Comparison of ENCODE assay signal across 10 mouse cellular contexts in the genomic region with DNA sequence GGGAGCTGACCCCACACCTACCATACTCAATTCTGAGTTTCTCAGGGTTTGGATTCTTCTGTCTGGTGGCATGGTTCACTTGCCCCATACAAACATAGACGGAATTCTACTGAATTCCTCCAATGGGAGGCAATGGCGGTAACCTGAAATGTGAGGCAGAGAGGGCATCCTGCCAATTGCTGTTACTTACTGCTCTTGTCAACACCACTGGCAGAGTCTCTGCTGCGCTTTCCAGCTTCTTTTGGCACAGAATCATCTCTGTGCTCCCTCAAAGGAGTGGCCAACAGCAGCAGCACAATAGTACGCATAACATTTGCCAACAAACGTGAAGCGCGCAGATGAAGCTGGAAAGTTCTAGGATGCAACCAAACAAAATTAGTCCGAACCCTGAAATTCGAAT. TPM values are rescaled to one million over a fixed set of nuclear protein-coding genes. Genes with fewer than 3 reads are reported as not detected.
DNase-seq lines count a peak whose midpoint lies in the region; ATAC-seq lines count a peak whose summit lies in the region.
"Had no signal": no experiment of that assay in that cellular context is flagged by ENCODE, and none has a peak within 500 bp of the region (broad histone marks: within the 10 kb centered on the region; RNA-seq: fewer than 3 reads in every experiment).

No protein-coding gene starts in this region.

- 73% methylated on average over 9 of the region's 9 CpGs for WGBS in heart, embryonic 11.5 days (ENCODE audit: insufficient replicate concordance)

- no peaks in the 10 kb centered on the region for H3K9me3 ChIP-seq in heart, embryonic 11.5 days (replicated peaks; ENCODE audit: control insufficient read depth, low read length)

- no peak overlapping the region for H3K4me3 ChIP-seq in heart, embryonic 11.5 days (ENCODE audit: low read depth, low read length)

- H3K36me3 ChIP-seq in heart, embryonic 11.5 days (ENCODE audit: control insufficient read depth, insufficient read depth, low read length) = no peaks in the 10 kb centered on the region

- no peak for ATAC-seq in heart, embryonic 11.5 days (replicated peaks; ENCODE audit: insufficient number of reproducible peaks, low FRiP score, low TSS enrichment)

- no peak overlapping the region for H3K4me2 ChIP-seq in heart, embryonic 11.5 days

- DNase-seq in heart, adult 11 months = peak; percentile 95
- peak; percentile 25 for DNase-seq in testis, postnatal 14 days (ENCODE audit: low spot score)
- DNase-seq in testis, postnatal 10 days (ENCODE audit: low spot score) = no peak
- DNase-seq in heart, postnatal 14 days = peak; percentile 46 to 68
- DNase-seq in right cerebral cortex, postnatal 4 days = peak; percentile 51
- no peak for DNase-seq in embryo, embryonic 11 days
- no peak for DNase-seq in spleen, postnatal 14 days (ENCODE audit: low spot score in 2 of 2)

- no peak overlapping the region for H3K27ac ChIP-seq in heart, embryonic 11.5 days (ENCODE audit: low read depth, low read length)
- H3K27ac ChIP-seq: kidney, postnatal 0 days; macrophage had no signal

- H3K4me1 ChIP-seq in heart, embryonic 11.5 days (ENCODE audit: control insufficient read depth, insufficient read depth, low read length) = peaks cover 3% of the 10 kb centered on the region; the same call in 1 of the 2 replicates

- intact Hi-C loops in heart, postnatal 14 days (cut with DNase I) = no loop called here

- H3K9ac ChIP-seq in heart, embryonic 11.5 days (ENCODE audit: low read depth, low read length) = no peak overlapping the region

- no peaks in the 10 kb centered on the region for H3K27me3 ChIP-seq in heart, embryonic 11.5 days (ENCODE audit: control insufficient read depth, insufficient read depth, low read length)

RNA-seq across cellular contexts. Expression of a gene that starts 17.1 kb away (rescaled TPM):
- 9.7 and 10.1 TPM in 2 replicates for polyA plus RNA-seq in heart, embryonic 11.5 days (2014; fragmentation: Nextera tagmentation; extraction: Ambion mirVana)
- total RNA-seq in heart, postnatal 14 days (2021) = 1 to 10 TPM; 3.5 TPM

Comparison
In these comparisons a context has a peak if more than half of its experiments do, and no peak if none do; other contexts are left out.
1. DNase-seq: peak in heart, adult 11 months (single experiment), testis, postnatal 14 days (single experiment), heart, postnatal 14 days (2 of 2) and right cerebral cortex, postnatal 4 days (single experiment); none in testis, postnatal 10 days (single experiment), embryo, embryonic 11 days (single experiment) and spleen, postnatal 14 days (0 of 2).